11 mouse cellular contexts compared by ENCODE assay signal in the genomic region with DNA sequence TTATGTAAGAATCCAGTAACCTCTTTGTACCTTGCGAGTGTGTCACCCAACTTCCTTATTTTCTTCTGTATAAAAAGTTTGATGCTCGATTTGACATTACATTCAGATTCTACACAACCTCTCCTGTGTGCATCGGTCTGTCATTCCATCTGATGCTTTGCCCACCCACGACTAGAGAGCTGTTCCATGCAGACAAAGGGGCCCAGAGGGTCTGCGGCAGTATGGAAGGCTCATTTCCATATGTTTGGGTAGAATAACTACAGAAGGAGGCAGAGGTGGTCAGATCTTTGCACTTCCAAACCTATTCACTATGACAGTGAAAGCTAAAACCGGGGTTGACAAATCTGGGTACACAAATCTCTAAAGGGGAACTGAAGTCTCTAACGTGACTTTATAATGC. TPM values are rescaled to one million over a fixed set of nuclear protein-coding genes. Genes with fewer than 3 reads are reported as not detected.
"Had no signal": no experiment of that assay in that cellular context is flagged by ENCODE, and none has a peak within 500 bp of the region (broad histone marks: within the 10 kb centered on the region; RNA-seq: fewer than 3 reads in every experiment).

No protein-coding gene starts in this region.

RNA-seq across cellular contexts. Expression of a gene that starts 54.4 kb away (rescaled TPM):
- total RNA-seq: megakaryocyte, adult 5-6 weeks; megakaryocyte-erythroid progenitor cell, adult 5-6 weeks had no signal

RNA-seq across cellular contexts. Expression of a gene that starts 55.0 kb away (rescaled TPM):
- total RNA-seq: megakaryocyte-erythroid progenitor cell, adult 5-6 weeks had no signal
- polyA plus RNA-seq: lung, embryonic 14.5 days; midbrain, embryonic 12.5 days; midbrain, embryonic 14.5 days; midbrain, embryonic 16.5 days; myocyte; neural tube, embryonic 11.5 days; neural tube, embryonic 13.5 days; neural tube, embryonic 15.5 days; stomach, embryonic 16.5 days had no signal
